Mouse (Mus musculus) cerebellum, adult 2 months (tissue): Measurements from ENCODE around the gene Prpf40b.

Experiments used
- CTCF ChIP-seq: fragments of 200-500 bp; IDR thresholded peaks from 2 replicates; pipeline ENCODE4 v1.5.1; 2011; ENCODE audit warnings: low read depth, mild to moderate bottlenecking, control low read depth, low read length, moderate library complexity, borderline replicate concordance; ENCODE audit not compliant: insufficient read depth
- POLR2A ChIP-seq: fragments of 200-500 bp; IDR thresholded peaks from 2 replicates; pipeline ENCODE4 v1.6.1; 2011; ENCODE audit warnings: low read length, control low read depth, borderline replicate concordance; ENCODE audit not compliant: insufficient read depth

DNA sequence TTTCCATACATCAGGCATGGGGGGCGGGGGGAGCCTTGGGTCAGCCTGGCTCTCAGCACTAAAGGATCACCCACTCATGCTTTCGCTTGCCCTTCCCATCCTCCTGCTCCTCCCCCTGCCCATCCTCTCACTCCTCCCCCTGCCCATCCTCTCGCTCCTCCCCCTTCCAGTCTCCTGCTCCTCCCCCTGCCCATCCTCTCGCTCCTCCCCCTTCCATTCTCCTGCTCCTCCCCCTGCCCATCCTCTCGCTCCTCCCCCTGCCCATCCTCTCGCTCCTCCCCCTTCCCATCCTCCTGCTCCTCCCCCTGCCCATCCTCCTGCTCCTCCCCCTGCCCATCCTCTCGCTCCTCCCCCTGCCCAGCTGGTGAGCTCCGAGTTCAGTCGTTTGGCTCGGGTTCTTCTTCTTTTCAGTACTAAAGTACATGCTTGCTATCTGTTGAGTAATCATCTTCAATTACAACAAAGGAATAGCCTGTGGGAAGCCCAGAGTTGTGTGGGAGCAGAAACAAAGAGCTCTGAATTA lies 35.1 kb upstream of the Prpf40b start:
- TF ChIP-seq CTCF (no peak), POLR2A (no peak)
